Mouse (Mus musculus) lung, embryonic 16.5 days (tissue): ENCODE measurements around the gene Opa1. TPM values are rescaled to one million over a fixed set of nuclear protein-coding genes. Genes with fewer than 3 reads are reported as not detected.

Experiments used
- ATAC-seq: fragments of 200-750 bp; cut with Nextera tagmentation; 2 replicates; pipeline ENCODE4 v1.8.0; 2017; ENCODE audit warnings: low read depth, mild to moderate bottlenecking, moderate library complexity
- H3K27ac ChIP-seq: fragments of 300-500 bp; sonication (generic); 2 replicates; pipeline ENCODE4 v1.5.1; 2014; ENCODE audit warnings: mild to moderate bottlenecking, control low read depth, low read length
- H3K27me3 ChIP-seq: fragments of 300-500 bp; sonication (generic); 2 replicates; pipeline ENCODE4 v1.6.1; 2014; ENCODE audit warnings: low read depth, low read length, mixed read lengths; ENCODE audit not compliant: control insufficient read depth, insufficient read depth
- H3K36me3 ChIP-seq: fragments of 300-500 bp; sonication (generic); 2 replicates; pipeline ENCODE4 v1.6.1; 2014; ENCODE audit warnings: low read length; ENCODE audit not compliant: control insufficient read depth, insufficient read depth
- H3K4me1 ChIP-seq: fragments of 300-500 bp; sonication (generic); replicated peaks from 2 replicates; pipeline ENCODE4 v1.6.1; 2014; ENCODE audit warnings: low read length, mixed read lengths; ENCODE audit not compliant: control insufficient read depth, insufficient read depth
- H3K4me2 ChIP-seq: fragments of 300-500 bp; sonication (generic); 2 replicates; pipeline ENCODE4 v1.6.1; 2014; ENCODE audit warnings: low read depth, low read length, control low read depth
- H3K4me3 ChIP-seq: fragments of 300-500 bp; sonication (generic); 2 replicates; pipeline ENCODE4 v1.5.1; 2014; ENCODE audit warnings: mild to moderate bottlenecking, low read length, control low read depth
- H3K9ac ChIP-seq: fragments of 300-500 bp; sonication (generic); 2 replicates; pipeline ENCODE4 v1.6.1; 2014; ENCODE audit warnings: low read length, control low read depth
- H3K9me3 ChIP-seq: fragments of 300-500 bp; sonication (generic); 2 replicates; pipeline ENCODE4 v1.6.1; 2016; ENCODE audit warnings: low read length; ENCODE audit not compliant: control insufficient read depth
- WGBS: fragments of 180-500 bp; shearing (Covaris S2); extraction: QIAGEN DNeasy Blood & Tissue Kit; methylation state at CpG from one replicate; pipeline ENCODE4 v1.1.7; 2014; 5-methylcytosine and 5-hydroxymethylcytosine counted together
- polyA plus RNA-seq: library from polyadenylated mRNA; unstranded; fragments of >200 nt; fragmentation: Nextera tagmentation; extraction: Ambion mirVana; gene quantifications from 2 replicates; pipeline ENCODE4 v1.2.1, GENCODE M21; 2015

Opa1 gene
- polyA plus RNA-seq, 1 experiment from 2014 or later: 31.4 TPM

GRCm38 (mm10) chr16:29693791-29694419 is 114.8 kb downstream of the Opa1 start:
- Histone ChIP-seq H3K4me2 (no peak overlapping the region), H3K36me3 (no peaks in the 10 kb centered on the region), H3K4me3 (no peak overlapping the region), H3K27ac (no peak overlapping the region), H3K4me1 (peaks cover 10% of the 10 kb centered on the region), H3K9me3 (no peaks in the 10 kb centered on the region; the same call in none of the 2 replicates), H3K27me3 (no peaks in the 10 kb centered on the region), H3K9ac (no peak overlapping the region)
- 52% methylated on average over 6 of the region's 6 CpGs for WGBS
- ATAC-seq: no peak

GRCm38 (mm10) chr16:29694420-29694959 is 115.4 kb downstream of the Opa1 start:
- Histone ChIP-seq H3K4me3 (no peak overlapping the region), H3K36me3 (no peaks in the 10 kb centered on the region), H3K9me3 (no peaks in the 10 kb centered on the region; the same call in none of the 2 replicates), H3K4me2 (no peak overlapping the region), H3K9ac (no peak overlapping the region), H3K27me3 (no peaks in the 10 kb centered on the region), H3K4me1 (peaks cover 10% of the 10 kb centered on the region), H3K27ac (no peak overlapping the region)
- no peak for ATAC-seq
- WGBS: 65% methylated on average over 9 of the region's 9 CpGs

Other genes with a start within 250 kb of the Opa1 start
- gene Atp13a5, start 200.6 kb upstream of the Opa1 start, polyA plus RNA-seq: not detected in 2 replicates
- 1.4 and 2.4 TPM in 2 replicates for gene Atp13a4, start 34.5 kb upstream of the Opa1 start, polyA plus RNA-seq